In genomic region chrX:60547098-60547443, GRCm38 (mm10) we compare ENCODE assay signal across 7 mouse cellular contexts. TPM values are rescaled to one million over a fixed set of nuclear protein-coding genes. Genes with fewer than 3 reads are reported as not detected.
DNase-seq lines count a peak whose midpoint lies in the region; ATAC-seq and TF ChIP-seq lines count a peak whose summit lies in the region.

No protein-coding gene starts in this region.

- H3K4me3 ChIP-seq in lung, postnatal 0 days (ENCODE audit: low read depth, low read length) = peak overlapping the region; percentile 42
- H3K4me3 ChIP-seq in forebrain, embryonic 16.5 days (replicated peaks; ENCODE audit: low read length) = peak overlapping the region; percentile 61
- peak overlapping the region; percentile 53 for H3K4me3 ChIP-seq in limb, embryonic 15.5 days
- H3K4me3 ChIP-seq in stomach, embryonic 15.5 days (replicated peaks) = peak overlapping the region; percentile 53

- TF ChIP-seq EP300 in lung, postnatal 0 days (IDR thresholded peaks at IDR 0.05) = no peak

- no peaks in the 10 kb centered on the region for H3K4me1 ChIP-seq in lung, postnatal 0 days (ENCODE audit: insufficient read depth, low read depth, low read length)
- 0 out of 2 replicates have a peak, but pooled peaks cover 2% of the 10 kb centered on the region for H3K4me1 ChIP-seq in forebrain, embryonic 16.5 days (replicated peaks; ENCODE audit: control insufficient read depth, insufficient read depth, low read length)
- H3K4me1 ChIP-seq in limb, embryonic 15.5 days = no peaks in the 10 kb centered on the region
- no peaks in the 10 kb centered on the region for H3K4me1 ChIP-seq in stomach, embryonic 15.5 days

- no peaks in the 10 kb centered on the region for H3K36me3 ChIP-seq in lung, postnatal 0 days (ENCODE audit: insufficient read depth, low read length)
- H3K36me3 ChIP-seq in forebrain, embryonic 16.5 days (ENCODE audit: control insufficient read depth, insufficient read depth) = no peaks in the 10 kb centered on the region
- H3K36me3 ChIP-seq in limb, embryonic 15.5 days = no peaks in the 10 kb centered on the region
- no peaks in the 10 kb centered on the region for H3K36me3 ChIP-seq in stomach, embryonic 15.5 days

- no peak overlapping the region for H3K9ac ChIP-seq in lung, postnatal 0 days (replicated peaks; ENCODE audit: low read depth)
- H3K9ac ChIP-seq in forebrain, embryonic 16.5 days (replicated peaks; ENCODE audit: low read depth, low read length) = peak overlapping the region; percentile 68
- no peak overlapping the region for H3K9ac ChIP-seq in limb, embryonic 15.5 days
- H3K9ac ChIP-seq in stomach, embryonic 15.5 days = no peak overlapping the region

- no peaks in the 10 kb centered on the region for H3K9me3 ChIP-seq in lung, postnatal 0 days (ENCODE audit: low read length)
- H3K9me3 ChIP-seq in forebrain, embryonic 16.5 days (ENCODE audit: control insufficient read depth, low read length) = peaks cover 4% of the 10 kb centered on the region; the same call in 1 of the 2 replicates
- H3K9me3 ChIP-seq in limb, embryonic 15.5 days = no peaks in the 10 kb centered on the region
- H3K9me3 ChIP-seq in stomach, embryonic 15.5 days = no peaks in the 10 kb centered on the region

- TF ChIP-seq CTCF in lung, postnatal 0 days (IDR thresholded peaks at IDR 0.05) = no peak

- WGBS in lung, postnatal 0 days = 18% methylated on average over 16 of the region's 16 CpGs
- 28% methylated on average over 16 of the region's 16 CpGs for WGBS in forebrain, embryonic 16.5 days
- 22% methylated on average over 16 of the region's 16 CpGs for WGBS in limb, embryonic 15.5 days
- 20% methylated on average over 16 of the region's 16 CpGs for WGBS in stomach, embryonic 15.5 days

- no peak overlapping the region for H3K27ac ChIP-seq in lung, postnatal 0 days (ENCODE audit: low read length)
- no peak overlapping the region for H3K27ac ChIP-seq in forebrain, embryonic 16.5 days (ENCODE audit: low read length)
- no peak overlapping the region for H3K27ac ChIP-seq in limb, embryonic 15.5 days
- no peak overlapping the region for H3K27ac ChIP-seq in stomach, embryonic 15.5 days

- DNase-seq in lung, postnatal 0 days (ENCODE audit: low spot score) = no peak
- no peak for DNase-seq in lung, postnatal 14 days
- DNase-seq in layer of hippocampus, adult 18-20 months (ENCODE audit: low spot score in 2 of 2) = no peak
- DNase-seq in urinary bladder, postnatal 36 days (ENCODE audit: low spot score in 2 of 2) = no peak

- H3K4me2 ChIP-seq in lung, postnatal 0 days (replicated peaks; ENCODE audit: low read depth, low read length) = peak overlapping the region; percentile 75
- peak overlapping the region; percentile 37 for H3K4me2 ChIP-seq in forebrain, embryonic 16.5 days (ENCODE audit: low read length)
- H3K4me2 ChIP-seq in limb, embryonic 15.5 days = peak overlapping the region; percentile 52
- H3K4me2 ChIP-seq in stomach, embryonic 15.5 days = peak overlapping the region; percentile 61

- H3K27me3 ChIP-seq in lung, postnatal 0 days (replicated peaks; ENCODE audit: insufficient read depth, low read length) = no peaks in the 10 kb centered on the region
- no peaks in the 10 kb centered on the region for H3K27me3 ChIP-seq in forebrain, embryonic 16.5 days (replicated peaks; ENCODE audit: control insufficient read depth, insufficient read depth, low read length)
- peaks cover 4% of the 10 kb centered on the region; the same call in 1 of the 2 replicates for H3K27me3 ChIP-seq in limb, embryonic 15.5 days
- 0 out of 2 replicates have a peak, but pooled peaks cover 7% of the 10 kb centered on the region for H3K27me3 ChIP-seq in stomach, embryonic 15.5 days (replicated peaks)

- ATAC-seq in lung, postnatal 0 days = no peak
- no peak for ATAC-seq in forebrain, embryonic 16.5 days
- no peak for ATAC-seq in limb, embryonic 15.5 days (ENCODE audit: insufficient number of reproducible peaks, low FRiP score, low TSS enrichment, low read depth)
- no peak for ATAC-seq in stomach, embryonic 15.5 days (ENCODE audit: insufficient read depth, low FRiP score, low read depth)

RNA-seq across cellular contexts. Expression of gene Gm7073, which starts 8.0 kb away (rescaled TPM):
- polyA plus RNA-seq in lung, postnatal 0 days (2015; fragmentation: Nextera tagmentation; extraction: Ambion mirVana) = not detected in 2 replicates
- not detected in 2 replicates for polyA plus RNA-seq in forebrain, embryonic 16.5 days (2015; fragmentation: Nextera tagmentation; extraction: Ambion mirVana)
- not detected in 2 replicates for polyA plus RNA-seq in limb, embryonic 15.5 days (2015; fragmentation: Nextera tagmentation; extraction: Ambion mirVana)
- not detected in 2 replicates for polyA plus RNA-seq in stomach, embryonic 15.5 days (2015; fragmentation: Nextera tagmentation; extraction: Ambion mirVana)
- total RNA-seq in layer of hippocampus, adult 18-20 months (2021) = not detected

RNA-seq across cellular contexts. Expression of gene Atp11c, which starts 45.4 kb away (rescaled TPM):
- 4.5 and 5.1 TPM in 2 replicates for polyA plus RNA-seq in lung, postnatal 0 days (2015; fragmentation: Nextera tagmentation; extraction: Ambion mirVana)
- polyA plus RNA-seq in forebrain, embryonic 16.5 days (2015; fragmentation: Nextera tagmentation; extraction: Ambion mirVana) = 13.5 and 14.5 TPM in 2 replicates
- polyA plus RNA-seq in limb, embryonic 15.5 days (2015; fragmentation: Nextera tagmentation; extraction: Ambion mirVana) = 5.7 and 6.4 TPM in 2 replicates
- polyA plus RNA-seq in stomach, embryonic 15.5 days (2015; fragmentation: Nextera tagmentation; extraction: Ambion mirVana) = 5.2 and 5.9 TPM in 2 replicates
- total RNA-seq in layer of hippocampus, adult 18-20 months (2021) = 1 to 10 TPM; 8.1 to 8.8 TPM
